ENCODE assay signal across 17 mouse cellular contexts in genomic region chr19:9072157-9072530, GRCm38 (mm10). TPM values are rescaled to one million over a fixed set of nuclear protein-coding genes. Genes with fewer than 3 reads are reported as not detected.
DNase-seq lines count a peak whose midpoint lies in the region; ATAC-seq and TF ChIP-seq lines count a peak whose summit lies in the region.
"Had no signal": no experiment of that assay in that cellular context is flagged by ENCODE, and none has a peak within 500 bp of the region (broad histone marks: within the 10 kb centered on the region; RNA-seq: fewer than 3 reads in every experiment).

No protein-coding gene starts in this region.

- peaks cover 36% of the 10 kb centered on the region for H3K4me1 ChIP-seq in heart, embryonic 10.5 days
- peaks cover 29% of the 10 kb centered on the region for H3K4me1 ChIP-seq in liver, postnatal 0 days (ENCODE audit: insufficient read depth)
- H3K4me1 ChIP-seq in liver, embryonic 11.5 days (replicated peaks; ENCODE audit: control insufficient read depth, insufficient read depth, low read length), result peaks cover 16% of the 10 kb centered on the region
- H3K4me1 ChIP-seq in hindbrain, embryonic 15.5 days (replicated peaks), result peaks cover 26% of the 10 kb centered on the region
- peaks cover 39% of the 10 kb centered on the region for H3K4me1 ChIP-seq in stomach, embryonic 15.5 days
- H3K4me1 ChIP-seq: limb, embryonic 12.5 days had no signal

- no peaks in the 10 kb centered on the region for H3K9me3 ChIP-seq in heart, embryonic 10.5 days
- no peaks in the 10 kb centered on the region for H3K9me3 ChIP-seq in liver, postnatal 0 days (ENCODE audit: low read length)
- H3K9me3 ChIP-seq in liver, embryonic 11.5 days (ENCODE audit: control insufficient read depth, low read length), result no peaks in the 10 kb centered on the region
- no peaks in the 10 kb centered on the region for H3K9me3 ChIP-seq in hindbrain, embryonic 15.5 days
- no peaks in the 10 kb centered on the region for H3K9me3 ChIP-seq in stomach, embryonic 15.5 days
- H3K9me3 ChIP-seq: forebrain, embryonic 12.5 days; limb, embryonic 12.5 days; neural tube, embryonic 12.5 days had no signal

- no peak overlapping the region for H3K4me3 ChIP-seq in heart, embryonic 10.5 days
- no peak overlapping the region for H3K4me3 ChIP-seq in liver, postnatal 0 days (ENCODE audit: low read depth, low read length)
- H3K4me3 ChIP-seq in liver, embryonic 11.5 days (ENCODE audit: low read depth, low read length), result no peak overlapping the region
- no peak overlapping the region for H3K4me3 ChIP-seq in hindbrain, embryonic 15.5 days
- H3K4me3 ChIP-seq in stomach, embryonic 15.5 days (replicated peaks), result no peak overlapping the region
- H3K4me3 ChIP-seq: forebrain, embryonic 12.5 days; limb, embryonic 12.5 days; neural tube, embryonic 12.5 days had no signal

- H3K27me3 ChIP-seq in heart, embryonic 10.5 days (ENCODE audit: insufficient read depth, poor library complexity, severe bottlenecking), result no peaks in the 10 kb centered on the region
- H3K27me3 ChIP-seq in liver, postnatal 0 days (ENCODE audit: insufficient read depth, low read length), result no peaks in the 10 kb centered on the region
- no peaks in the 10 kb centered on the region for H3K27me3 ChIP-seq in liver, embryonic 11.5 days (replicated peaks; ENCODE audit: control insufficient read depth, insufficient read depth, low read length)
- no peaks in the 10 kb centered on the region for H3K27me3 ChIP-seq in hindbrain, embryonic 15.5 days
- H3K27me3 ChIP-seq in stomach, embryonic 15.5 days (replicated peaks), result no peaks in the 10 kb centered on the region
- H3K27me3 ChIP-seq: forebrain, embryonic 12.5 days; limb, embryonic 12.5 days; neural tube, embryonic 12.5 days; Patski had no signal

- TF ChIP-seq CTCF in liver, postnatal 0 days (IDR thresholded peaks at IDR 0.05; ENCODE audit: low read depth), result no peak

- no peak for ATAC-seq in liver, postnatal 0 days
- ATAC-seq in liver, embryonic 11.5 days (replicated peaks; ENCODE audit: low FRiP score), result no peak
- ATAC-seq in hindbrain, embryonic 15.5 days (ENCODE audit: low FRiP score, low read depth), result no peak
- ATAC-seq in stomach, embryonic 15.5 days (ENCODE audit: insufficient read depth, low FRiP score, low read depth), result no peak
- ATAC-seq: Patski had no signal

- TF ChIP-seq EP300 in liver, postnatal 0 days (IDR thresholded peaks at IDR 0.05; ENCODE audit: low read depth), result no peak

- no peaks in the 10 kb centered on the region for H3K36me3 ChIP-seq in heart, embryonic 10.5 days
- H3K36me3 ChIP-seq in liver, postnatal 0 days (replicated peaks; ENCODE audit: insufficient read depth, low read length), result no peaks in the 10 kb centered on the region
- no peaks in the 10 kb centered on the region for H3K36me3 ChIP-seq in liver, embryonic 11.5 days (ENCODE audit: control insufficient read depth, insufficient read depth, low read length)
- no peaks in the 10 kb centered on the region for H3K36me3 ChIP-seq in hindbrain, embryonic 15.5 days
- H3K36me3 ChIP-seq in stomach, embryonic 15.5 days, result no peaks in the 10 kb centered on the region
- H3K36me3 ChIP-seq: forebrain, embryonic 12.5 days; limb, embryonic 12.5 days; neural tube, embryonic 12.5 days had no signal

- H3K27ac ChIP-seq in heart, embryonic 10.5 days, result peak overlapping the region; percentile 43; the same call in 1 of the 2 replicates
- peak overlapping the region; percentile 68 for H3K27ac ChIP-seq in liver, postnatal 0 days (ENCODE audit: low read depth)
- no peak overlapping the region for H3K27ac ChIP-seq in liver, embryonic 11.5 days (ENCODE audit: low read depth, low read length)
- H3K27ac ChIP-seq in hindbrain, embryonic 15.5 days (replicated peaks), result 0 out of 2 replicates have a peak overlapping the region, but pooled peaks have one; percentile 9
- peak overlapping the region; percentile 91 for H3K27ac ChIP-seq in stomach, embryonic 15.5 days
- H3K27ac ChIP-seq: forebrain, embryonic 12.5 days; neural tube, embryonic 12.5 days had no signal

- no peak overlapping the region for H3K4me2 ChIP-seq in liver, postnatal 0 days (ENCODE audit: low read depth, low read length)
- no peak overlapping the region for H3K4me2 ChIP-seq in liver, embryonic 11.5 days
- no peak overlapping the region for H3K4me2 ChIP-seq in hindbrain, embryonic 15.5 days
- H3K4me2 ChIP-seq in stomach, embryonic 15.5 days, result no peak overlapping the region
- H3K4me2 ChIP-seq: forebrain, embryonic 12.5 days; limb, embryonic 12.5 days; neural tube, embryonic 12.5 days had no signal

- DNase-seq in heart, embryonic 10.5 days (ENCODE audit: low spot score), result no peak
- DNase-seq in heart, postnatal 4 days, result no peak
- no peak for DNase-seq in liver, postnatal 0 days
- no peak for DNase-seq in liver, embryonic 11.5 days (ENCODE audit: low spot score)
- DNase-seq in thymus, postnatal 0 days (ENCODE audit: low spot score), result no peak
- DNase-seq in adrenal gland, adult 2 months, result no peak

- 51% methylated on average over 2 of the region's 2 CpGs for WGBS in heart, embryonic 10.5 days
- WGBS in liver, postnatal 0 days (ENCODE audit: insufficient replicate concordance), result 64% methylated on average over 2 of the region's 2 CpGs
- 57% methylated on average over 2 of the region's 2 CpGs for WGBS in liver, embryonic 11.5 days
- WGBS in hindbrain, embryonic 15.5 days, result 69% methylated on average over 2 of the region's 2 CpGs
- 56% methylated on average over 2 of the region's 2 CpGs for WGBS in stomach, embryonic 15.5 days

- no peak overlapping the region for H3K9ac ChIP-seq in liver, postnatal 0 days (replicated peaks)
- H3K9ac ChIP-seq in liver, embryonic 11.5 days (ENCODE audit: low read depth, low read length), result no peak overlapping the region
- H3K9ac ChIP-seq in hindbrain, embryonic 15.5 days, result no peak overlapping the region
- no peak overlapping the region for H3K9ac ChIP-seq in stomach, embryonic 15.5 days
- H3K9ac ChIP-seq: forebrain, embryonic 12.5 days; limb, embryonic 12.5 days; neural tube, embryonic 12.5 days had no signal

RNA-seq across cellular contexts. Expression of gene Scgb1a1, which starts 15.6 kb away (rescaled TPM):
- not detected in 2 replicates for polyA plus RNA-seq in heart, embryonic 10.5 days (2016; fragmentation: Nextera tagmentation; extraction: Ambion mirVana)
- not detected for total RNA-seq in heart, postnatal 4 days (2021)
- polyA plus RNA-seq in liver, postnatal 0 days (2015; fragmentation: Nextera tagmentation; extraction: Ambion mirVana), result 0.85 and 3.7 TPM in 2 replicates
- not detected in 2 replicates for polyA plus RNA-seq in liver, embryonic 11.5 days (2014; fragmentation: Nextera tagmentation; extraction: Ambion mirVana)
- not detected in 2 replicates for polyA plus RNA-seq in hindbrain, embryonic 15.5 days (2015; fragmentation: Nextera tagmentation; extraction: Ambion mirVana)
- polyA plus RNA-seq in stomach, embryonic 15.5 days (2015; fragmentation: Nextera tagmentation; extraction: Ambion mirVana), result not detected in 2 replicates
- 10.7 and 11.0 TPM in 2 replicates for polyA plus RNA-seq in thymus, postnatal 0 days (2015; fragmentation: Nextera tagmentation; extraction: Ambion mirVana)
- not detected for total RNA-seq in adrenal gland, adult 2 months (2021)
- polyA plus RNA-seq in adrenal gland, adult 2 months (2012; rRNA removed), result 4.5 TPM in 1 of 2 replicates, not detected in the other
- total RNA-seq: adrenal gland, postnatal 4 days; gastrocnemius, postnatal 36 days; layer of hippocampus, adult 8-10 months; megakaryocyte-erythroid progenitor cell, adult 5-6 weeks had no signal
- polyA plus RNA-seq: C2C12; forebrain, embryonic 12.5 days; limb, embryonic 12.5 days; neural tube, embryonic 12.5 days; Patski had no signal
